Mouse (Mus musculus): ENCODE measurements around the gene Milr1. TPM values are rescaled to one million over a fixed set of nuclear protein-coding genes. Genes with fewer than 3 reads are reported as not detected.

The Milr1 gene
- polyA plus RNA-seq, 1 experiment from 2014 or later, result 0.81 TPM

DNA sequence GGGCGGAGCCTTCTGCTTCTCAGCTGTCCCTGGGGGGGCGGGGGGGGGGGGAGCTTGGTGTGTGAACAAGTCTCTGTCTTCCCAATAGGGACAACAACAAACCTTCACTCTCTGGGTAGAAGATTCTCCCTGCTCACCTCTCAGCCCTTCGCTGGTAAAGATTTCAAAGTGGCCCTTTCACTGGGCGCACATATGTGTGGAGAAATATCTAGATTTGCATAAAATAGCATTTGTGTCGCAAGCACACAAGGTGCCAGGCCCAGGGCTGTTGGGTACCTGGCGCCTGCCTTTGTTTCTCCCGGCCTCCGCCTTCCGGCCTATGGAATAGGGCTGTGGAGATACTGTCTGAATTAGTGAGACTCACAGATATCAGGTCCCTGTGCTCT is 11.8 kb downstream of the Milr1 start:
- 78% methylated on average over 9 of the region's 9 CpGs for WGBS
- no peak overlapping the region for H3K4me3 ChIP-seq

DNA sequence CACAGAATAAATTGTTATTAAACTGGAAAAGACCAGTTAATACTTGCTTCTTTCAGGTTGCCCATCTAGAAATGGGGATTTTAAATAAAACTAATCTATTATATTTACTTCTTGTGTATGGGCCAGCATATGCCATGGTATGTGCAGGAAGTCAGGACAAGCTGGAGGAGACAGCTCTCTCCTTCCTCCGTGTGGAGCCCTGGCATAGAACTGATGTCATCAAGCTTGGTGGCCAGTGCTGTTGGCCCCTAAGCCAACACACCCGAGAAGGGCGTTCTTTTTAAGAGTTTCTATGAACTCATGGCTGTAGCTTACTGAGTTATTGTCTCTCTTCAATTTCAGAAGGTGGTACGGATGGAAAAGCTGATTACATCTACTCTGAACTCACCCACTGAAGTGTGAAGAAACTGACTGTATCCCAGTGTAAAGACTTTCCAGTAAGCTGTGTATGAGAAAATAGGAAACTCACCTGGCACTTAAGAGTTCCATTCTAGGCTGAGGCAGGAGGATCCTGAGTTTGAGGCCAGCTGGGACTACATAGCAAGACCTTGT is 15.7 kb downstream of the Milr1 start:
- H3K36me3 ChIP-seq (replicated peaks), result peaks cover 75% of the 10 kb centered on the region
- no peak overlapping the region for H3K4me3 ChIP-seq
- H3K27ac ChIP-seq, result no peak overlapping the region
- WGBS, result 93% methylated on average over 4 of the region's 4 CpGs
- no peak for DNase-seq (ENCODE audit: extremely low spot score, low spot score)
- H3K4me1 ChIP-seq, result peaks cover 11% of the 10 kb centered on the region
- H3K27me3 ChIP-seq (ENCODE audit: poor library complexity, severe bottlenecking), result no peaks in the 10 kb centered on the region
- H3K9me3 ChIP-seq, result peaks cover 6% of the 10 kb centered on the region

More for the DNA sequence above, 11.8 kb downstream of the Milr1 start:
- Histone ChIP-seq H3K27ac (peak overlapping the region; percentile 53), H3K27me3 (ENCODE audit: poor library complexity, severe bottlenecking) (no peaks in the 10 kb centered on the region), H3K9me3 (peaks cover 4% of the 10 kb centered on the region), H3K4me1 (peaks cover 11% of the 10 kb centered on the region), H3K36me3 (replicated peaks) (peaks cover 36% of the 10 kb centered on the region)
- DNase-seq (ENCODE audit: extremely low spot score, low spot score), result no peak

DNA sequence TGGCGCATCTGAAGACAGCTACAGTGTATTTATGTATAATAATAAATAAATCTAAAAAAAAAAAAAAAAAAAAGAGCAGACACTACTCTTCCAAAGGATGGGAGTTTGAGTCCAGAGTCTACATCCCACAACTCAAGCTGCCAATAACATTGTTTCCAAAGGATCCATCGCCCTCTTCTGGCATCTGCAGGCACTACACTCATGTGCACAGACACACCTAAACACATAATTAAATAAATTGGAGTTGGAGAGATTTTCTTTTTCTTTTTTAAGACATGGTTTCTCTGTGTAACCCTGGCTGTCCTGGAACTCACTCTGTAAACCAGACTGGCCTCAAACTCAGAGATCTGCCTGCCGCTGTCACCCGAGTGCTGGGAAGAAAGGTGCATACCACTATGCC is 16.5 kb downstream of the Milr1 start:
- Histone ChIP-seq H3K27ac (no peak overlapping the region), H3K4me1 (peaks cover 4% of the 10 kb centered on the region), H3K9me3 (peaks cover 6% of the 10 kb centered on the region), H3K27me3 (ENCODE audit: poor library complexity, severe bottlenecking) (no peaks in the 10 kb centered on the region), H3K36me3 (replicated peaks) (peaks cover 83% of the 10 kb centered on the region), H3K4me3 (no peak overlapping the region)
- DNase-seq (ENCODE audit: extremely low spot score, low spot score), result no peak
- 94% methylated on average over 4 of the region's 4 CpGs for WGBS

DNA sequence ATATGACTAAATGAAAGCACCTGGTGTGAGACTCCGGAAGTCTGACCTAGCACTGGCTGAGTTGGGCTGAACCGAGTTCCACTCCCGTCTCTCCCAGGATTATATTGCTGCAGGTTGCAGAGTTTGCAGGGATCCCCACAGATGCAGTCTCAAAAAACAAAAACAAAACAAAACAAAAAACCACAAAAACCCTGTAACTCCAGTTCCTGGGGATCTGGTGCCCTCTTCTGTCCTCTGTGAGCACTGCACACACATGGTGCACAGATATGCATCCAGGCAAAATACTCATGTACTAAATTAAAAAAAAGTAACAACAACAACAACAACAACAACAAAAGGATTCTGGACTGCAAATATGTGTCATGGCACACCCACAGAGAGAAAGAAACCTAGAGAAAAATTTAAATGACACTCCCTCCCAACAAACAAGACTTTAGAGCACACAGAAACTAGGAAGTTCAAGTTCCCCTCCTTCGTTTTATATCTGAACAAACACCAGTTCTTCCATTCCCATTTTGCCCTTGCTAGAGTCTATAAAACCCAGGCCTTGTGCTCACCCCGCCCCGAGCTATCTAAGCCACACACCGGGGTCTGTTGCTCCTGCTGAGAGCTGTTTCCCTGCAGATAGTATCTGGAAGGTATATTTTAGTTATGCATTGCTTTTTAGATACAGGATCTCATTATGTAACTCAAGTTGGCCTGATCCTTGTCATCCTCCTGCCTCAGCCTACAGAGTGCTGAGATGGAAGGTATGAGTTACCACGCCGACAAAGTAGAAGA is 19.4 kb downstream of the Milr1 start:
- 96% methylated on average over 9 of the region's 9 CpGs for WGBS
- H3K36me3 ChIP-seq (replicated peaks), result peaks cover 98% of the 10 kb centered on the region

DNA sequence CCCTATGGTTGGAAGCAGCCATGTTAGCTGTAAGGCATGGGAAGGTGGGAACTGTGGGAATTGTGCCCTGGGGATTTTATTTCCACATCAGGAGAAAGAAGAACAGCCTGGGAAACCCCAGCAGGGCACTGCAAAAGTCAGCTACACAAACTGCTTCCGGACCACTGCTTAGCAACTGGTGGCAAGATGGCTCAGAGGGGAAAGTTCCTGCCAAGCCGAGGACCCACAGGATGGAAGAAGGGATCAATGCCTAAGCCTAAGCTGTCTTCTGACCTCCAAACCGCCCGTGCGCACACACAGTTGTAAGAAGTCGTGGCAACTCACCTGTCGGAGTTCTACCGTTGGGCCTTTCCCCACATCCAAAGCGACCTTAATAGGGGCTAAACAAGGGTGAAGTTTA is 22.0 kb downstream of the Milr1 start:
- Histone ChIP-seq H3K9me3 (no peaks in the 10 kb centered on the region; the same call in 1 of the 2 replicates), H3K4me3 (no peak overlapping the region), H3K27me3 (ENCODE audit: poor library complexity, severe bottlenecking) (no peaks in the 10 kb centered on the region), H3K4me1 (peaks cover 8% of the 10 kb centered on the region), H3K27ac (no peak overlapping the region), H3K36me3 (replicated peaks) (peaks cover 92% of the 10 kb centered on the region)
- no peak for DNase-seq (ENCODE audit: extremely low spot score, low spot score)
- 92% methylated on average over 9 of the region's 9 CpGs for WGBS

More for the DNA sequence above, 19.4 kb downstream of the Milr1 start:
- Histone ChIP-seq H3K9me3 (peaks cover 6% of the 10 kb centered on the region), H3K27ac (no peak overlapping the region), H3K4me3 (no peak overlapping the region), H3K27me3 (ENCODE audit: poor library complexity, severe bottlenecking) (no peaks in the 10 kb centered on the region), H3K4me1 (no peaks in the 10 kb centered on the region)
- DNase-seq (ENCODE audit: extremely low spot score, low spot score), result no peak

DNA sequence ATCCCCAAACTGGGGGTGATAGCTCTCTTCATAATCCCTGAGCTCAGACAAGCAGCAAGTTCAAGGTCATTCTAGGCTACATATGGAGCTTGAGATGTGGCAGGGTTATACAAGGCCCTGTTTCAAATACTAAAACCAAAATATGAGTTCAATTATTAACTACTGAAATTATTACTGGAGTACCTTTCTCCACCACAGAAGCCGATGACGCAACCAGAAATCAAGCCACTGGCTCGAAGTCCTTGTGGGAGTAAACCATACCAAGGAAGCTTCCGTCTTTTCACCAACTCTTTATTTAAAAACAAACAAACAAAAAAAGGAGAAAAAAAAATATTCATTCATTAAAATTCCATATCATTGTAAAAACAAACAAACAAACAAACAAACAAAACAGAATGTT is 25.9 kb downstream of the Milr1 start:
- H3K4me3 ChIP-seq, result no peak overlapping the region
- DNase-seq (ENCODE audit: extremely low spot score, low spot score), result no peak
- H3K36me3 ChIP-seq (replicated peaks), result peaks cover 74% of the 10 kb centered on the region
- no peaks in the 10 kb centered on the region for H3K27me3 ChIP-seq (ENCODE audit: poor library complexity, severe bottlenecking)
- WGBS, result 97% methylated on average over 4 of the region's 4 CpGs
- no peak overlapping the region for H3K27ac ChIP-seq
- peaks cover 25% of the 10 kb centered on the region for H3K4me1 ChIP-seq
- H3K9me3 ChIP-seq, result no peaks in the 10 kb centered on the region

DNA sequence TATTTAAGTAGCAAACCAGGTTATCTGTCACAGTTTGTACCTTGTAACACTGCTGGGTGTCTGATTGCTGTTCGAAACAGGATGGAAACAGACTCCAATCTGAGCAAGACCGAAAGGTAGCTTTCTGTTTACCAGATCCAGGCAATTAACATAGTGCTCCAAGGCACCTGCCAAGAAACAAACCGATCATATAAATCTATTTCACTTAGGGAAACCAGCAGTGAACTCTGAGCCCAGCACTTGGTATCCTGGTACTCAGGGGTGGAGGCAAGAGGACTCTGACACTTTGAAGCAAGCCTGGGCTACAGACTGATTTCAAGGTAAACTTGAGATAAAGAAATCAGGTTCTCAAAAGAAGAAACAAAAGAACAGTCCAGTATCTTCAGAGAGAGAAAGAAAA is 26.4 kb downstream of the Milr1 start:
- Histone ChIP-seq H3K27ac (no peak overlapping the region), H3K27me3 (ENCODE audit: poor library complexity, severe bottlenecking) (no peaks in the 10 kb centered on the region), H3K36me3 (replicated peaks) (peaks cover 74% of the 10 kb centered on the region), H3K9me3 (no peaks in the 10 kb centered on the region), H3K4me3 (no peak overlapping the region; the same call in 1 of the 2 replicates), H3K4me1 (peaks cover 25% of the 10 kb centered on the region)
- WGBS, result 97% methylated on average over 3 of the region's 3 CpGs
- DNase-seq (ENCODE audit: extremely low spot score, low spot score), result no peak

DNA sequence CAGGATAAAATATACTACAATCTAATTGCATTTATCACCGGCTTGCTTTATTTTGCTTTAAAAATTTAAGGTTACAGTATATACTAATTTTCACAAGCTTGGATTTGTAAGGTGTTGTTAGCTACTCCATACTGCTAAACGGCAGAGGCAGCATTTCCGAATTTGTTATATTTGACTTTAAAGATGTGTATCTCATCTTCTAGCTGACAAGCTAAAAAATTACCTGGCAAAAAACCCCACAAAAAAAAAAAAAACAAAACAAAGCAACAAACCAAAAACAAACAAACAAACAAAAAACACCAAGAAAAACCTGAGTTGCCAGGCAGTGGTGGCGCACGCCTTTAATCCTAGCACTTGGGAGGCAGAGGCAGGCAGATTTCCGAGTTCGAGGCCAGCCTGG is 27.1 kb downstream of the Milr1 start:
- Histone ChIP-seq H3K27ac (no peak overlapping the region), H3K9me3 (no peaks in the 10 kb centered on the region), H3K4me1 (peaks cover 25% of the 10 kb centered on the region), H3K27me3 (ENCODE audit: poor library complexity, severe bottlenecking) (no peaks in the 10 kb centered on the region), H3K4me3 (peak overlapping the region; percentile 93; the same call in 1 of the 2 replicates), H3K36me3 (replicated peaks) (peaks cover 74% of the 10 kb centered on the region)
- no peak for DNase-seq (ENCODE audit: extremely low spot score, low spot score)
- 93% methylated on average over 7 of the region's 7 CpGs for WGBS

DNA sequence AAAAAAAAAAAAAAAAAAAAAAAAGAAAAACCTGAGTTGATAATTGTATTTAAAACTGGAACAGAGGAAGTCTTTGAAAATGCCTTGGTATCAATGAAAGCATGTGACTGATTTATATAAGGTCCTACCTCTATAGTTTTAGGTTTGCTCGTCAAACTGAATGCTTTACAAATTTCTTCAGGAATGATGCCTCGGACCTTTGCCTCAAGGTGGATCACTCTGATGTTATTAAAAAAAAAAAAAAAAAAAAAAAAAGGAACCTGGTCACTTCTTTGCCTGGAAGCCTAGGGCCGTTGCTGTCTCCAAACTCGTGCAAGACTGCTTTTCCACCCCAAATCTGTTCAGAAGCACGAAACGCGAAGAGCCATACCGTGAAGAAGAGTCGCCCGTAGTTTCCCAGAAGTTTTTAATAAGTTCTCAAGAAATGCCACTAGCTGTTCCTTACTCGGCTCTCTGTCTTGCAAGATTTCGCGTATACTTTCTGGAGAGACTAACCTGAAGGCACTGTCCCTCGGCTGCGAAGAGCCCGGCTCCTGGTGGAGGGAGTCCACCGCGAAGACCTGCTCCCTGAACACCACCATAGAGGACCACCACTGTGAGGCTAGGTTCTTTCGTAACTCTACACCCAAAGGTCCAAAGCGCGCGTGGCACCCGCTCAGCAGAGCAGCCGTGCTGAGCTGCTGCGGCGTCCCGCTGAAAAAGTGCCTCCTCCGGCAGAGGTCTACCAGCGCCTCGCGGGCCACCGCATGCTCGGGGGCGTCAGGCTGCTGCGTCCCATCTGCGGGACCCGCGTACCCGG is 27.8 kb downstream of the Milr1 start:
- Histone ChIP-seq H3K27me3 (ENCODE audit: poor library complexity, severe bottlenecking) (no peaks in the 10 kb centered on the region), H3K27ac (peak overlapping the region; percentile 94), H3K4me3 (peak overlapping the region; percentile 93), H3K4me1 (peaks cover 25% of the 10 kb centered on the region), H3K36me3 (replicated peaks) (peaks cover 74% of the 10 kb centered on the region), H3K9me3 (no peaks in the 10 kb centered on the region)
- 4% methylated on average over 39 of the region's 39 CpGs for WGBS
- DNase-seq (ENCODE audit: extremely low spot score, low spot score), result no peak

DNA sequence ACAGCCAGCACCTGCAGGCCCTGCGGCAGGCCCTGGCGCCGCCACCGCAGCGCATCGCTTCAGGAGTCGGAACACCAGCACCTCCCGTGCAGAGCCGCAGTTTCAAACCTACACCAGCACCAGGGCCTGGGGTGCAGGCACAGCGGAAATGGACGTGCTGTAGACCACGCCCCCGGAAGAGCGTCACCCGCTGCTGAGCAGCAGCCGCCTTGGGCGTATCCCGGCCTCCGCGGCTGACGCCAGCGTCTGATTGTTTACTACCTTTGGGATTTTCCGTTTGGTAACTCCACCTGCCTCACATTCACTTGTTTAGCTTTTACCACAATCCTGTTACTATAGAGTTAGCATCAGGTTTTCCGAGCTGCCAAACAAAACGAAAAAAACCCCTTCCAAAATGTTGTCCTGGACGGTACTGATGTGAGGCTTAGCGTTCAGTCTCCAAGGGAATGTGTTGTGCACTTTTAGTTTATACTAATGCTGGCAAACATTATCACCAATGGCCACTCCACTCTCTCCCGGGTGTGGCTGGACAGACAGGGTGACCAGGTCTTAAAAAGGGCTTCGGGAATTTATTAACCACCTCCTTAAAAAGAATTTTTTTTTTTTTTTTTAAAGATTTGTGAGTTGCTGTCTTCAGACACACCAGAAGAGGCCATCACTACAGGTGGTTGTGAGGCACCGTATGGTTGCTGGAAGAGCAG is 28.5 kb downstream of the Milr1 start, which contains the start of gene Polg2:
TSS of gene Polg2 (minus strand) at position 150 of the 701 bp plus-strand sequence.
- peak within 1 kb of the TSS; percentile 93 for H3K4me3 ChIP-seq
- H3K27me3 ChIP-seq (ENCODE audit: poor library complexity, severe bottlenecking), result no peaks in the 10 kb centered on the region
- H3K4me1 ChIP-seq, result peaks cover 25% of the 10 kb centered on the region
- H3K9me3 ChIP-seq, result no peaks in the 10 kb centered on the region
- DNase-seq (ENCODE audit: extremely low spot score, low spot score), result peak; percentile 91
- H3K36me3 ChIP-seq (replicated peaks), result peaks cover 74% of the 10 kb centered on the region
- H3K27ac ChIP-seq, result peak within 1 kb of the TSS; percentile 94
- WGBS, result 3% methylated on average over 30 of the region's 30 CpGs

DNA sequence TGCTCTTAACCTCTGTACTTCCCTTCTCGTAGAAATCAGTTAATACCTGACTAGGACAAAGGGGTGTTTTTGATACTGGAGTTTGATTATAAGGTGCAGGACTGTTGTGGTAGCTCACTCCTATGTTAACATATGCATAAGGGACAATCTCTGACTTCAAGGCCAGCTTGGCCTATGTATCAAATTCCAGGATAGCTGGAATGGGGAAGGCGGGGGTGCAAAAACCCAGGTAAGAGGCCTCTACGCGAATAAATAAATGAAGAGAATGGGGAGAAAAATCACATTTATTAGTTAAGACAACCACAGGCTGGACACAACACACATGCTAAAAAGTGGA is 29.0 kb downstream of the Milr1 start:
- H3K9me3 ChIP-seq, result no peaks in the 10 kb centered on the region
- H3K27me3 ChIP-seq (ENCODE audit: poor library complexity, severe bottlenecking), result no peaks in the 10 kb centered on the region
- WGBS, result 79% methylated on average over 4 of the region's 4 CpGs
- H3K27ac ChIP-seq, result no peak overlapping the region
- H3K4me1 ChIP-seq, result peaks cover 25% of the 10 kb centered on the region
- DNase-seq (ENCODE audit: extremely low spot score, low spot score), result peak; percentile 18
- peak overlapping the region; percentile 93; the same call in 1 of the 2 replicates for H3K4me3 ChIP-seq
- peaks cover 74% of the 10 kb centered on the region for H3K36me3 ChIP-seq (replicated peaks)

DNA sequence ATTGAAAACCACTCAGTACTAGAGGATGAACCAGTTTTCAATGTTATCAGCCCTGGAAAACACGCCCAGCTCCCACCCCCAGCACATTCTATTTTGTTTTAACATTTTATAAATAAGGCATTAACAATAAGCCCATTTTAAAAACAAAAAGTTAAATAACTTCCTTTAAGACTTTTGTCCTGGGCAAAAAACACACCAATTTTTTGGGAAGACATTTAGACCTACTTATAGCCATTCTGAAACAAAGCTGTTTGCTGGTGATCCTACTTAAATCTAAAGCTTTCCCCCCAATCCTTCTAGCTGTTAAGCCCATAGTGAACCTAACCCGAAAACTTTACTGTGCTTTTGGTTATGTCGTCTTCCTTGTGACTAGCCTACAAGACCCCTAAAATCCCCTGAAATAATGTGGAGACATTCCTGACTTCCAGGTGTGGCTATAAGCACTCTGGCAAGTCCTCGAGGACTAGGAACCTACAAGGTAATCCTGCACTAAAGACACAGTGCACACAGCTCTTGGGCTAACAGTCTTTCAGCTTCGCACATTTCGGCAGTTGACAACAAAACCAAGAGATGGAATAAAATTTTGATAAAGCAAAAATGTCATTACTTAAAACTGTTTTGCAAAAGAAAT is 29.7 kb downstream of the Milr1 start:
- DNase-seq (ENCODE audit: extremely low spot score, low spot score), result no peak
- no peaks in the 10 kb centered on the region for H3K27me3 ChIP-seq (ENCODE audit: poor library complexity, severe bottlenecking)
- H3K4me1 ChIP-seq, result peaks cover 29% of the 10 kb centered on the region
- peaks cover 74% of the 10 kb centered on the region for H3K36me3 ChIP-seq (replicated peaks)
- H3K4me3 ChIP-seq, result no peak overlapping the region; the same call in 1 of the 2 replicates
- H3K9me3 ChIP-seq, result no peaks in the 10 kb centered on the region
- WGBS, result 83% methylated on average over 6 of the region's 6 CpGs
- H3K27ac ChIP-seq, result no peak overlapping the region

Data from forebrain, embryonic 10.5 days (tissue).